Mouse (Mus musculus) thymus, adult 2 months (tissue): ENCODE results near the gene Car14.

ENCODE experiments used
- CTCF ChIP-seq: fragments of 200-500 bp; IDR thresholded peaks from 2 replicates; pipeline ENCODE4 v1.5.1; 2012; ENCODE audit warnings: mild to moderate bottlenecking, control low read depth, low read length, moderate library complexity, borderline replicate concordance; ENCODE audit not compliant: control insufficient read depth, poor library complexity, insufficient read depth; ENCODE audit errors: extremely low read depth
- POLR2A ChIP-seq: fragments of 200-500 bp; IDR thresholded peaks from 2 replicates; pipeline ENCODE4 v1.6.1; 2012; ENCODE audit warnings: mild to moderate bottlenecking, low read length, control low read depth, moderate library complexity; ENCODE audit not compliant: control insufficient read depth, poor library complexity, insufficient read depth; ENCODE audit errors: extremely low read depth

DNA sequence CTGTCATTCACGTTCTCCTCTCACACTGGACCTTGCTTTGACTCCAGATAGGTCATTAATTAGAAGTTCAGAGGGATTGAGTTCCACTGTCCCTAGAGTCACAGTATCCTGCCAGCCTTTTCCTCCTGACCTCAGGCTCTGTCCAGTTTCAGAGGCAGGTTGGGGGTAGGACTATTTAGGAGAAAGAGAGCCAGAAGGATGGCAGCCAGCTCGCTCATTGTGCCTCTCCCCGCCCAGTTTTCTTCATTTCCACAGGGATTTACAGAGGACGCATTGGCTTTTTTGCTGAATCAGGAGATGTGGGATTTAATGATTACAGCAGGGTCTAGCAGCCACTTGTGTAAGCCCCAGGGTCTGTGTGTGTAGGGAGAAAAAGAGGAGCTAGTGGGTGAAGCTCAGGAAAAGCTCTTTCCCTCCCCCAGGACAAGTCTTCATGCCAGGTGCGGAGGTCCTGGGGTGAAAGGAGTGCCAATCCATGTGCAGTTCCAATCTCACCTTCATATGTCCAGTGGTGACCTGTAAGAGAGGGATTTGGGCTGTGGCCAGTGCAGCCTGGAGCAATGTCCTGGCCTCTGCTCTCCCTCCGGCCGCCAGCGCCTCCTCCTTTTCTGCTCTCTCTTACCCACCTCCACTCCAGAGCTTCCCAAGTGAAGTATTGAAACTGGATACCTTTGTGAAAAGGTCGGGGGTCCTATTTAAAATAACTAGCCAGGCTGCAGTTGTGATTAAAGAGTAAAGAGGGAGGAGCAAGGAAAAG, 2.7 kb downstream of the Car14 start:
- TF ChIP-seq POLR2A, result no peak
- TF ChIP-seq CTCF, result no peak
